Mouse (Mus musculus) intestine, embryonic 16.5 days (tissue): ENCODE measurements around the gene Specc1l. TPM values are rescaled to one million over a fixed set of nuclear protein-coding genes. Genes with fewer than 3 reads are reported as not detected.
A peak's percentile ranks its signal among the peaks of the same experiment; 100 is the strongest.

Experiments used
- ATAC-seq: fragments of 200-750 bp; cut with Nextera tagmentation; 2 replicates; pipeline ENCODE4 v1.8.0; 2017; ENCODE audit warnings: moderate TSS enrichment, moderate library complexity
- H3K27ac ChIP-seq: fragments of 300-500 bp; sonication (generic); 2 replicates; pipeline ENCODE4 v1.5.1; 2014; ENCODE audit warnings: mild to moderate bottlenecking, low read length
- H3K27me3 ChIP-seq: fragments of 300-500 bp; sonication (generic); replicated peaks from 2 replicates; pipeline ENCODE4 v1.6.1; 2014; ENCODE audit warnings: low read length, control low read depth, mixed read lengths; ENCODE audit not compliant: control insufficient read depth, insufficient read depth
- H3K36me3 ChIP-seq: fragments of 300-500 bp; sonication (generic); 2 replicates; pipeline ENCODE4 v1.6.1; 2014; ENCODE audit warnings: low read length, control low read depth; ENCODE audit not compliant: control insufficient read depth, insufficient read depth
- H3K4me1 ChIP-seq: fragments of 300-500 bp; sonication (generic); 2 replicates; pipeline ENCODE4 v1.6.1; 2014; ENCODE audit warnings: low read length, control low read depth, mixed read lengths; ENCODE audit not compliant: control insufficient read depth, insufficient read depth
- H3K4me2 ChIP-seq: fragments of 300-500 bp; sonication (generic); 2 replicates; pipeline ENCODE4 v1.6.1; 2014; ENCODE audit warnings: low read depth, low read length, control low read depth
- H3K4me3 ChIP-seq: fragments of 300-500 bp; sonication (generic); 2 replicates; pipeline ENCODE4 v1.5.1; 2014; ENCODE audit warnings: mild to moderate bottlenecking, low read length
- H3K9ac ChIP-seq: fragments of 300-500 bp; sonication (generic); 2 replicates; pipeline ENCODE4 v1.6.1; 2014; ENCODE audit warnings: low read depth, low read length
- H3K9me3 ChIP-seq: fragments of 300-500 bp; sonication (generic); 2 replicates; pipeline ENCODE4 v1.6.1; 2016; ENCODE audit warnings: low read length, control low read depth; ENCODE audit not compliant: control insufficient read depth
- WGBS: fragments of 180-500 bp; shearing (Covaris S2); extraction: QIAGEN DNeasy Blood & Tissue Kit; methylation state at CpG from one replicate; pipeline ENCODE4 v1.1.7; 2014; 5-methylcytosine and 5-hydroxymethylcytosine counted together
- polyA plus RNA-seq: library from polyadenylated mRNA; unstranded; fragments of >200 nt; fragmentation: Nextera tagmentation; extraction: Ambion mirVana; gene quantifications from 2 replicates; pipeline ENCODE4 v1.2.1, GENCODE M21; 2015

The Specc1l gene
- polyA plus RNA-seq, 1 experiment from 2014 or later: 22.1 TPM

GRCm38 (mm10) chr10:75212981-75213380 lies 1.1 kb downstream of the Specc1l start:
- ATAC-seq: no peak
- H3K27ac ChIP-seq: no peak overlapping the region; the same call in 1 of the 2 replicates
- no peaks in the 10 kb centered on the region for H3K9me3 ChIP-seq
- peak overlapping the region; percentile 52 for H3K4me2 ChIP-seq
- H3K4me3 ChIP-seq: peak overlapping the region; percentile 93
- WGBS: 35% methylated on average over 7 of the region's 7 CpGs
- H3K36me3 ChIP-seq: no peaks in the 10 kb centered on the region
- no peaks in the 10 kb centered on the region for H3K27me3 ChIP-seq
- H3K4me1 ChIP-seq: peaks cover 4% of the 10 kb centered on the region
- peak overlapping the region; percentile 95 for H3K9ac ChIP-seq

DNA sequence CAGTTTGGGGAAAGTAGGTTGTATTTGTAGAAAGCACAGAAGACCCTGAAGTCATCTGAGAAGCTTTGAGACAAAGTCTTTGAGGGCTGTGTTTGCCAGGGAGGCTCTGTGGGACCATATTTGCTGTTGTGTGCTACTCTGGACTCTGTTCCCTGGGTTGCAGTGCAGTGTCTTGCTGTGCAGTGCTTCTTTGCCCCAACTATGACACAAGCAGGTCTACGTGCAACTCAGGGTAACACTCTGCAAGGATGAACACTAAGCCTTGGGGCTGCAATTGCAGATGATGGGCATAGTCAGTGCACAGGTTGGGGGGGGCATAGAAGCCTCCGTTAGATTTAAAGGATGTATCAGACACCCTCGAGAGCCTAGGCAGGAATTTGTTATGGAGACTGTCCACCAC lies 8.8 kb downstream of the Specc1l start:
- H3K9ac ChIP-seq: no peak overlapping the region
- H3K4me1 ChIP-seq: peaks cover 29% of the 10 kb centered on the region
- H3K9me3 ChIP-seq: no peaks in the 10 kb centered on the region
- WGBS: 85% methylated on average over 3 of the region's 3 CpGs
- no peak for ATAC-seq
- H3K4me3 ChIP-seq: no peak overlapping the region
- H3K36me3 ChIP-seq: no peaks in the 10 kb centered on the region
- H3K27me3 ChIP-seq: no peaks in the 10 kb centered on the region
- H3K27ac ChIP-seq: no peak overlapping the region
- no peak overlapping the region for H3K4me2 ChIP-seq

GRCm38 (mm10) chr10:75221936-75222610 lies 10.2 kb downstream of the Specc1l start:
- Histone ChIP-seq H3K4me2 (no peak overlapping the region), H3K9me3 (no peaks in the 10 kb centered on the region), H3K9ac (no peak overlapping the region), H3K27me3 (no peaks in the 10 kb centered on the region), H3K36me3 (no peaks in the 10 kb centered on the region), H3K27ac (no peak overlapping the region), H3K4me1 (peaks cover 29% of the 10 kb centered on the region), H3K4me3 (no peak overlapping the region)
- peak; percentile 17 for ATAC-seq
- WGBS: 48% methylated on average over 4 of the region's 4 CpGs

DNA sequence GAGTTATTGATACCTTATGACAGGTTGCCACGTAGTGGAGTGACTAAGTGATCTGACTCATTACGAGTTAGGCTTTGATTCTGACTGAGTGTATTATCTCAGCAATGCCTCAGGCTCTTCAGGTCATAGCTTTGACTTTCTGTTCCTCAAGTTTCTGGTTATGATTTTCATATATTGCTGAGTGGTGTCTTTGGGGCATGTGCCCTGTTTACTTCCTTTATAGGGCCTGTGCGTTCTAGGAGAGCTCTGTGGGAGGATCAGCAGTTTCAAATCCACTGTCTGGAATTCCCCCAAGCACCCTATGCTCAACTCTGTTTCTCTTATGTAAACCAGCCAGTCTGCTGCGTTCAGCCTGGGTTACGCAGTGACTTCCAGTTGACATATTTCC lies 10.7 kb downstream of the Specc1l start:
- peak; percentile 52 for ATAC-seq
- H3K4me3 ChIP-seq: no peak overlapping the region
- H3K36me3 ChIP-seq: no peaks in the 10 kb centered on the region
- H3K27me3 ChIP-seq: no peaks in the 10 kb centered on the region
- peak overlapping the region; percentile 11; the same call in 1 of the 2 replicates for H3K27ac ChIP-seq
- peaks cover 29% of the 10 kb centered on the region for H3K4me1 ChIP-seq
- no peak overlapping the region for H3K4me2 ChIP-seq
- H3K9ac ChIP-seq: no peak overlapping the region
- no peaks in the 10 kb centered on the region for H3K9me3 ChIP-seq
- WGBS: 48% methylated on average over 5 of the region's 5 CpGs

GRCm38 (mm10) chr10:75224154-75224553 lies 12.3 kb downstream of the Specc1l start:
- whole genome bisulfite sequencing: 62% methylated on average over 3 of the region's 3 CpGs
- peaks cover 29% of the 10 kb centered on the region for H3K4me1 ChIP-seq
- H3K9ac ChIP-seq: no peak overlapping the region
- no peaks in the 10 kb centered on the region for H3K27me3 ChIP-seq
- no peak overlapping the region for H3K4me2 ChIP-seq
- no peaks in the 10 kb centered on the region for H3K9me3 ChIP-seq
- no peak overlapping the region for H3K4me3 ChIP-seq
- no peak for ATAC-seq
- H3K36me3 ChIP-seq: 0 out of 2 replicates have a peak, but pooled peaks cover 6% of the 10 kb centered on the region
- no peak overlapping the region for H3K27ac ChIP-seq

- WGBS: no CpG with 5 or more reads among the region's 2 CpGs
- Histone ChIP-seq H3K9me3 (no peaks in the 10 kb centered on the region), H3K4me1 (peaks cover 29% of the 10 kb centered on the region), H3K36me3 (0 out of 2 replicates have a peak, but pooled peaks cover 6% of the 10 kb centered on the region), H3K9ac (no peak overlapping the region), H3K4me2 (no peak overlapping the region), H3K27me3 (no peaks in the 10 kb centered on the region), H3K27ac (no peak overlapping the region), H3K4me3 (no peak overlapping the region)
- ATAC-seq: no peak
These were observed 12.8 kb downstream of the Specc1l start for GRCm38 (mm10) chr10:75224630-75225029.

DNA sequence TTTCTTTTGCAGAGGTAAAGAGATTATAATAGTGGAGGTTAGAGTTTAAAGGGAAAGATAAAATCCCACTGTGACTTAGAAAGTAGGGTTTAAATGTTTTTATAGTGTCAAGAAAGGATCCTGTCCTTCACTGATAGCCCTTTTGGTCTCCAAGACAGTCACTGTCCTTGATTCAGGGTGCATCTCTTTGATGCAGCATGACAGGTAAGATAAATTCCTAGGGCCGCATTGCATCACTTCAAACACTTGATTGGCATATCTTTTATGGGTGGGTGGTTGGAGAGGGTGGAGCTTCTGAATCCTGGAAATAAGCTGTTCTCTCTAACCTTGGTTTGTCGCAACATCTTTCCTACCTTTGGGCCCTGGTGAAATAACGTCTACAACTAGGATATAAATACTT lies 15.5 kb downstream of the Specc1l start:
- Histone ChIP-seq H3K4me2 (no peak overlapping the region), H3K27ac (no peak overlapping the region), H3K27me3 (no peaks in the 10 kb centered on the region), H3K4me3 (no peak overlapping the region), H3K9me3 (no peaks in the 10 kb centered on the region), H3K4me1 (peaks cover 10% of the 10 kb centered on the region), H3K36me3 (0 out of 2 replicates have a peak, but pooled peaks cover 6% of the 10 kb centered on the region), H3K9ac (no peak overlapping the region)
- 85% methylated on average over 3 of the region's 3 CpGs for WGBS
- ATAC-seq: no peak

- H3K9ac ChIP-seq: no peak overlapping the region
- H3K27ac ChIP-seq: no peak overlapping the region
- H3K4me3 ChIP-seq: no peak overlapping the region
- H3K36me3 ChIP-seq: 0 out of 2 replicates have a peak, but pooled peaks cover 6% of the 10 kb centered on the region
- H3K4me1 ChIP-seq: no peaks in the 10 kb centered on the region; the same call in 1 of the 2 replicates
- no peak for ATAC-seq
- WGBS: 78% methylated on average over 4 of the region's 4 CpGs
- H3K27me3 ChIP-seq: no peaks in the 10 kb centered on the region
- H3K9me3 ChIP-seq: no peaks in the 10 kb centered on the region
- no peak overlapping the region for H3K4me2 ChIP-seq
These were observed 18.7 kb downstream of the Specc1l start for GRCm38 (mm10) chr10:75230572-75230971.

GRCm38 (mm10) chr10:75231876-75232275 lies 20.0 kb downstream of the Specc1l start:
- H3K4me2 ChIP-seq: no peak overlapping the region
- no peak overlapping the region for H3K4me3 ChIP-seq
- no peaks in the 10 kb centered on the region for H3K27me3 ChIP-seq
- no peak overlapping the region for H3K9ac ChIP-seq
- 0 out of 2 replicates have a peak, but pooled peaks cover 6% of the 10 kb centered on the region for H3K36me3 ChIP-seq
- H3K4me1 ChIP-seq: no peaks in the 10 kb centered on the region; the same call in 1 of the 2 replicates
- no peaks in the 10 kb centered on the region for H3K9me3 ChIP-seq
- 85% methylated on average over 1 of the region's 1 CpGs for WGBS
- no peak for ATAC-seq
- no peak overlapping the region for H3K27ac ChIP-seq
